Mouse (Mus musculus) right cerebral cortex, postnatal 10 days (tissue): ENCODE measurements around the gene Fbxo6.
"Not testable (repeated sequence)": the region's sequence is repeated elsewhere in the genome, so short reads cannot be mapped to it uniquely, and the experiment has no call there.

ENCODE experiments used
- DNase-seq, 2 experiments: peaks; one replicate each; pipeline ENCODE4 v3.0.0; 2021; ENCODE audit warnings: low spot score in 2 of 2

The Fbxo6 gene

GRCm38 (mm10) chr4:148128241-148128640 is 23.7 kb downstream of the Fbxo6 start:
- DNase-seq = no peak

GRCm38 (mm10) chr4:148122694-148123066 is 29.3 kb downstream of the Fbxo6 start:
- DNase-seq = no peak

GRCm38 (mm10) chr4:148121982-148122693 is 29.8 kb downstream of the Fbxo6 start:
- DNase-seq = no peak

GRCm38 (mm10) chr4:148121362-148121761 is 30.6 kb downstream of the Fbxo6 start:
- peak; percentile 91 to 92 for DNase-seq

- no peak for DNase-seq
These were observed 31.4 kb downstream of the Fbxo6 start for GRCm38 (mm10) chr4:148120555-148120954.

- DNase-seq = not testable (repeated sequence)
These were observed 32.4 kb downstream of the Fbxo6 start for GRCm38 (mm10) chr4:148119578-148119977.

GRCm38 (mm10) chr4:148117392-148117791 is 34.5 kb downstream of the Fbxo6 start:
- no peak for DNase-seq

- no peak for DNase-seq
These were observed 35.3 kb downstream of the Fbxo6 start for GRCm38 (mm10) chr4:148116657-148117056.

- peak in 1 of 2 experiments; percentile 52 for DNase-seq
These were observed 36.5 kb downstream of the Fbxo6 start for GRCm38 (mm10) chr4:148115467-148115866.

GRCm38 (mm10) chr4:148114758-148115391 is 37.1 kb downstream of the Fbxo6 start:
- DNase-seq = peak; percentile 80 to 92

- DNase-seq = no peak
These were observed 39.4 kb downstream of the Fbxo6 start for GRCm38 (mm10) chr4:148112519-148112918.

- no peak for DNase-seq
These were observed 42.7 kb downstream of the Fbxo6 start for GRCm38 (mm10) chr4:148109215-148109614.

- no peak for DNase-seq
These were observed 43.3 kb downstream of the Fbxo6 start for GRCm38 (mm10) chr4:148108565-148109100.

- peak; percentile 60 to 64 for DNase-seq
These were observed 44.2 kb downstream of the Fbxo6 start for GRCm38 (mm10) chr4:148107621-148108291.

- DNase-seq = no peak
These were observed 47.8 kb downstream of the Fbxo6 start for GRCm38 (mm10) chr4:148104146-148104545.

GRCm38 (mm10) chr4:148101801-148102527 is 50.0 kb downstream of the Fbxo6 start:
- DNase-seq = peak; percentile 78 to 85

- DNase-seq = no peak
These were observed 53.3 kb downstream of the Fbxo6 start for GRCm38 (mm10) chr4:148098666-148099065.

- DNase-seq = no peak
These were observed 54.0 kb downstream of the Fbxo6 start for GRCm38 (mm10) chr4:148097936-148098335.
